24 mouse cellular contexts compared by ENCODE assay signal in genomic region chr2:63969633-63970032, GRCm38 (mm10).
DNase-seq lines count a peak whose midpoint lies in the region; ATAC-seq lines count a peak whose summit lies in the region.
"Had no signal": no experiment of that assay in that cellular context is flagged by ENCODE, and none has a peak within 500 bp of the region (broad histone marks: within the 10 kb centered on the region; RNA-seq: fewer than 3 reads in every experiment).

No protein-coding gene starts in this region.

- no peaks in the 10 kb centered on the region for H3K36me3 ChIP-seq in forebrain, embryonic 15.5 days
- no peaks in the 10 kb centered on the region for H3K36me3 ChIP-seq in forebrain, embryonic 10.5 days (replicated peaks)
- no peaks in the 10 kb centered on the region for H3K36me3 ChIP-seq in limb, embryonic 12.5 days
- H3K36me3 ChIP-seq: G1E; heart, embryonic 10.5 days; heart, embryonic 13.5 days had no signal

- H3K27ac ChIP-seq in forebrain, embryonic 15.5 days (replicated peaks) = no peak overlapping the region
- H3K27ac ChIP-seq in forebrain, embryonic 10.5 days = no peak overlapping the region
- no peak overlapping the region for H3K27ac ChIP-seq in limb, embryonic 12.5 days
- H3K27ac ChIP-seq: heart, adult 2 months; heart, embryonic 10.5 days; heart, embryonic 13.5 days; hindbrain, embryonic 14.5 days; hindbrain, postnatal 0 days had no signal

- no peak overlapping the region for H3K4me2 ChIP-seq in forebrain, embryonic 15.5 days (replicated peaks)
- peak overlapping the region; percentile 30; the same call in 1 of the 2 replicates for H3K4me2 ChIP-seq in limb, embryonic 12.5 days
- H3K4me2 ChIP-seq: heart, embryonic 13.5 days; hindbrain, embryonic 14.5 days had no signal

- 49% methylated on average over 4 of the region's 4 CpGs for WGBS in forebrain, embryonic 15.5 days
- 69% methylated on average over 4 of the region's 4 CpGs for WGBS in forebrain, embryonic 10.5 days
- 7% methylated on average over 4 of the region's 4 CpGs for WGBS in limb, embryonic 12.5 days

- DNase-seq in forebrain, embryonic 10.5 days (ENCODE audit: extremely low spot score, low spot score) = no peak
- peak; percentile 42 for DNase-seq in forelimb bud, embryonic 11.5 days (ENCODE audit: low read depth, low spot score)
- DNase-seq in right cerebral cortex, postnatal 25 days = no peak
- DNase-seq: adrenal gland, postnatal 10 days; adrenal gland, postnatal 36 days; B cell, adult 2 months; cerebellum, adult 18-20 months; cerebellum, adult 9-10 months; cerebellum, postnatal 14 days; forebrain, postnatal 0 days; gastrocnemius, postnatal 25 days; heart, adult 2 months; heart, postnatal 14 days; heart, postnatal 4 days had no signal

- 0 out of 2 replicates have a peak, but pooled peaks cover 7% of the 10 kb centered on the region for H3K27me3 ChIP-seq in forebrain, embryonic 15.5 days
- peaks cover 45% of the 10 kb centered on the region for H3K27me3 ChIP-seq in forebrain, embryonic 10.5 days (ENCODE audit: poor library complexity, severe bottlenecking)
- H3K27me3 ChIP-seq in limb, embryonic 12.5 days = no peaks in the 10 kb centered on the region
- H3K27me3 ChIP-seq: CH12.LX; heart, embryonic 13.5 days had no signal

- no peak overlapping the region for H3K9ac ChIP-seq in forebrain, embryonic 15.5 days (replicated peaks)
- H3K9ac ChIP-seq in limb, embryonic 12.5 days (replicated peaks) = no peak overlapping the region
- H3K9ac ChIP-seq: forebrain, postnatal 0 days; heart, embryonic 13.5 days; hindbrain, embryonic 14.5 days had no signal

- H3K4me1 ChIP-seq in forebrain, embryonic 15.5 days = peaks cover 27% of the 10 kb centered on the region
- H3K4me1 ChIP-seq in forebrain, embryonic 10.5 days = peaks cover 61% of the 10 kb centered on the region
- H3K4me1 ChIP-seq in limb, embryonic 12.5 days (replicated peaks) = peaks cover 24% of the 10 kb centered on the region

- H3K4me3 ChIP-seq in forebrain, embryonic 15.5 days = no peak overlapping the region
- H3K4me3 ChIP-seq in forebrain, embryonic 10.5 days = no peak overlapping the region
- no peak overlapping the region for H3K4me3 ChIP-seq in limb, embryonic 12.5 days (replicated peaks)
- H3K4me3 ChIP-seq: heart, adult 2 months; heart, embryonic 10.5 days; heart, embryonic 13.5 days had no signal

- no peaks in the 10 kb centered on the region for H3K9me3 ChIP-seq in forebrain, embryonic 15.5 days
- H3K9me3 ChIP-seq in forebrain, embryonic 10.5 days = no peaks in the 10 kb centered on the region
- H3K9me3 ChIP-seq in limb, embryonic 12.5 days = no peaks in the 10 kb centered on the region
- H3K9me3 ChIP-seq: heart, embryonic 10.5 days; heart, embryonic 13.5 days had no signal

- 0 out of 2 replicates have a peak, but pooled peaks have one; percentile 33 for ATAC-seq in forebrain, embryonic 15.5 days (replicated peaks)
- peak; percentile 71 for ATAC-seq in limb, embryonic 12.5 days (ENCODE audit: insufficient number of reproducible peaks, insufficient read depth, low FRiP score, low TSS enrichment, low read depth)
- ATAC-seq in granulocyte monocyte progenitor cell, adult 5-6 weeks (replicated peaks; ENCODE audit: poor library complexity, severe bottlenecking) = no peak
- ATAC-seq: hindbrain, postnatal 0 days; Patski had no signal
